Mouse (Mus musculus): Measurements from ENCODE around the gene Ccpg1os.

The Ccpg1os gene

GRCm38 (mm10) chr9:72985250-72986220, at the start of gene Ccpg1os, which contains the start of gene Ccpg1:
TSS of gene Ccpg1os (minus strand) at chr9:72985382.
TSS of gene Ccpg1 (plus strand) at chr9:72985429.
- in situ Hi-C loops (cut with MboI; ENCODE audit: unreplicated experiment in 2 of 2): no loop called here

GRCm38 (mm10) chr9:73033406-73033805, 48.2 kb upstream of the Ccpg1os start:
- in situ Hi-C loops (cut with MboI; ENCODE audit: unreplicated experiment in 2 of 2): no loop called here

- in situ Hi-C loops (cut with MboI; ENCODE audit: unreplicated experiment in 2 of 2): no loop called here
Measured at GRCm38 (mm10) chr9:73031421-73031820, 46.2 kb upstream of the Ccpg1os start.

GRCm38 (mm10) chr9:73030443-73030842, 45.3 kb upstream of the Ccpg1os start:
- in situ Hi-C loops (cut with MboI; ENCODE audit: unreplicated experiment in 2 of 2): no loop called here

- in situ Hi-C loops (cut with MboI; ENCODE audit: unreplicated experiment in 2 of 2): no loop called here
Measured at GRCm38 (mm10) chr9:73025818-73026636, 40.8 kb upstream of the Ccpg1os start.

GRCm38 (mm10) chr9:73020566-73021097, 35.5 kb upstream of the Ccpg1os start:
- in situ Hi-C loops (cut with MboI; ENCODE audit: unreplicated experiment in 2 of 2): no loop called here

GRCm38 (mm10) chr9:73019841-73020240, 34.7 kb upstream of the Ccpg1os start:
- in situ Hi-C loops (cut with MboI; ENCODE audit: unreplicated experiment in 2 of 2): no loop called here

GRCm38 (mm10) chr9:73014724-73015123, 29.5 kb upstream of the Ccpg1os start:
- in situ Hi-C loops (cut with MboI; ENCODE audit: unreplicated experiment in 2 of 2): no loop called here

GRCm38 (mm10) chr9:73012629-73013028, 27.4 kb upstream of the Ccpg1os start:
- in situ Hi-C loops (cut with MboI; ENCODE audit: unreplicated experiment in 2 of 2): no loop called here

GRCm38 (mm10) chr9:73008384-73008783, 23.2 kb upstream of the Ccpg1os start:
- in situ Hi-C loops (cut with MboI; ENCODE audit: unreplicated experiment in 2 of 2): no loop called here

- in situ Hi-C loops (cut with MboI; ENCODE audit: unreplicated experiment in 2 of 2): no loop called here
Measured at GRCm38 (mm10) chr9:73006175-73006574, 21.0 kb upstream of the Ccpg1os start.

- in situ Hi-C loops (cut with MboI; ENCODE audit: unreplicated experiment in 2 of 2): no loop called here
Measured at GRCm38 (mm10) chr9:73005106-73005505, 19.9 kb upstream of the Ccpg1os start.

GRCm38 (mm10) chr9:73004076-73004475, 18.9 kb upstream of the Ccpg1os start:
- in situ Hi-C loops (cut with MboI; ENCODE audit: unreplicated experiment in 2 of 2): no loop called here

- in situ Hi-C loops (cut with MboI; ENCODE audit: unreplicated experiment in 2 of 2): no loop called here
Measured at GRCm38 (mm10) chr9:73002177-73002576, 17.0 kb upstream of the Ccpg1os start.

- in situ Hi-C loops (cut with MboI; ENCODE audit: unreplicated experiment in 2 of 2): no loop called here
Measured at GRCm38 (mm10) chr9:73001314-73002011, 16.3 kb upstream of the Ccpg1os start.

GRCm38 (mm10) chr9:73000487-73000886, 15.3 kb upstream of the Ccpg1os start:
- in situ Hi-C loops (cut with MboI; ENCODE audit: unreplicated experiment in 2 of 2): no loop called here

- in situ Hi-C loops (cut with MboI; ENCODE audit: unreplicated experiment in 2 of 2): no loop called here
Measured at GRCm38 (mm10) chr9:72996806-72997205, 11.6 kb upstream of the Ccpg1os start.

- in situ Hi-C loops (cut with MboI; ENCODE audit: unreplicated experiment in 2 of 2): no loop called here
Measured at GRCm38 (mm10) chr9:72996167-72996566, 11.0 kb upstream of the Ccpg1os start.

GRCm38 (mm10) chr9:72992576-72992975, 7.4 kb upstream of the Ccpg1os start:
- in situ Hi-C loops (cut with MboI; ENCODE audit: unreplicated experiment in 2 of 2): no loop called here

GRCm38 (mm10) chr9:72991420-72991819, 6.2 kb upstream of the Ccpg1os start:
- in situ Hi-C loops (cut with MboI; ENCODE audit: unreplicated experiment in 2 of 2): no loop called here

All from v-Abl transformed pro-B cells (cell line).